ENCODE assay signal across 7 mouse cellular contexts in genomic region chr9:57817220-57817667, GRCm38 (mm10). TPM values are rescaled to one million over a fixed set of nuclear protein-coding genes. Genes with fewer than 3 reads are reported as not detected.
DNase-seq lines count a peak whose midpoint lies in the region; ATAC-seq lines count a peak whose summit lies in the region.

No protein-coding gene starts in this region.

- WGBS in heart, embryonic 11.5 days (ENCODE audit: insufficient replicate concordance), result 5% methylated on average over 6 of the region's 6 CpGs
- 8% methylated on average over 6 of the region's 6 CpGs for WGBS in midbrain, embryonic 16.5 days

- H3K27me3 ChIP-seq in heart, embryonic 11.5 days (ENCODE audit: control insufficient read depth, insufficient read depth, low read length), result no peaks in the 10 kb centered on the region
- no peaks in the 10 kb centered on the region for H3K27me3 ChIP-seq in midbrain, embryonic 16.5 days (ENCODE audit: control insufficient read depth, insufficient read depth, low read depth, low read length)

- 0 out of 2 replicates have a peak overlapping the region, but pooled peaks have one; percentile 6 for H3K4me3 ChIP-seq in heart, embryonic 11.5 days (ENCODE audit: low read depth, low read length)
- no peak overlapping the region for H3K4me3 ChIP-seq in midbrain, embryonic 16.5 days (ENCODE audit: low read depth, low read length)

- H3K4me1 ChIP-seq in heart, embryonic 11.5 days (ENCODE audit: control insufficient read depth, insufficient read depth, low read length), result peaks cover 82% of the 10 kb centered on the region
- peaks cover 39% of the 10 kb centered on the region for H3K4me1 ChIP-seq in midbrain, embryonic 16.5 days (ENCODE audit: control insufficient read depth, insufficient read depth, low read length)

- peak overlapping the region; percentile 80 for H3K27ac ChIP-seq in heart, embryonic 11.5 days (ENCODE audit: low read depth, low read length)
- 0 out of 2 replicates have a peak overlapping the region, but pooled peaks have one; percentile 2 for H3K27ac ChIP-seq in midbrain, embryonic 16.5 days (ENCODE audit: low read length)

- peak overlapping the region; percentile 50 for H3K4me2 ChIP-seq in heart, embryonic 11.5 days
- H3K4me2 ChIP-seq in midbrain, embryonic 16.5 days (ENCODE audit: low read length), result no peak overlapping the region; the same call in 1 of the 2 replicates

- H3K9me3 ChIP-seq in heart, embryonic 11.5 days (replicated peaks; ENCODE audit: control insufficient read depth, low read length), result no peaks in the 10 kb centered on the region
- H3K9me3 ChIP-seq in midbrain, embryonic 16.5 days (replicated peaks; ENCODE audit: control insufficient read depth, low read length, poor library complexity, severe bottlenecking), result no peaks in the 10 kb centered on the region

- 0 out of 2 replicates have a peak overlapping the region, but pooled peaks have one; percentile 31 for H3K9ac ChIP-seq in heart, embryonic 11.5 days (ENCODE audit: low read depth, low read length)
- H3K9ac ChIP-seq in midbrain, embryonic 16.5 days (ENCODE audit: low read depth, low read length), result no peak overlapping the region

- intact Hi-C loops in gastrocnemius, postnatal 36 days (cut with DNase I), result no loop called here

- DNase-seq in embryo, embryonic 10.5 days (ENCODE audit: low spot score), result peak; percentile 72
- peak; percentile 56 for DNase-seq in kidney, postnatal 14 days
- DNase-seq in cerebellum, postnatal 10 days, result no peak
- DNase-seq in thymus, postnatal 0 days (ENCODE audit: low spot score), result no peak
- DNase-seq in gastrocnemius, postnatal 36 days, result no peak

- ATAC-seq in heart, embryonic 11.5 days (replicated peaks; ENCODE audit: insufficient number of reproducible peaks, low FRiP score, low TSS enrichment), result peak; percentile 48; the same call in 1 of the 2 replicates
- peak; percentile 49; the same call in 1 of the 2 replicates for ATAC-seq in midbrain, embryonic 16.5 days

- H3K36me3 ChIP-seq in heart, embryonic 11.5 days (ENCODE audit: control insufficient read depth, insufficient read depth, low read length), result no peaks in the 10 kb centered on the region
- no peaks in the 10 kb centered on the region for H3K36me3 ChIP-seq in midbrain, embryonic 16.5 days (ENCODE audit: control insufficient read depth, insufficient read depth, low read length)

RNA-seq across cellular contexts. Expression of gene Arid3b, which starts 19.3 kb away (rescaled TPM):
- polyA plus RNA-seq in heart, embryonic 11.5 days (2014; fragmentation: Nextera tagmentation; extraction: Ambion mirVana), result 28.0 and 31.7 TPM in 2 replicates
- 6.6 and 9.1 TPM in 2 replicates for polyA plus RNA-seq in midbrain, embryonic 16.5 days (2015; fragmentation: Nextera tagmentation; extraction: Ambion mirVana)
- polyA plus RNA-seq in thymus, postnatal 0 days (2015; fragmentation: Nextera tagmentation; extraction: Ambion mirVana), result 26.2 and 27.3 TPM in 2 replicates
- total RNA-seq in gastrocnemius, postnatal 36 days (2021), result 1 to 10 TPM; 2.4 to 3.5 TPM

RNA-seq across cellular contexts. Expression of gene Clk3, which starts 51.6 kb away (rescaled TPM):
- polyA plus RNA-seq in heart, embryonic 11.5 days (2014; fragmentation: Nextera tagmentation; extraction: Ambion mirVana), result 64.2 and 73.5 TPM in 2 replicates
- 58.8 and 62.9 TPM in 2 replicates for polyA plus RNA-seq in midbrain, embryonic 16.5 days (2015; fragmentation: Nextera tagmentation; extraction: Ambion mirVana)
- 211 and 221 TPM in 2 replicates for polyA plus RNA-seq in thymus, postnatal 0 days (2015; fragmentation: Nextera tagmentation; extraction: Ambion mirVana)
- total RNA-seq in gastrocnemius, postnatal 36 days (2021), result 10 to 100 TPM; 35.9 to 37.7 TPM

Comparison
In these comparisons a context has a peak if more than half of its experiments do, and no peak if none do; other contexts are left out.
1. DNase-seq: peak in embryo, embryonic 10.5 days (single experiment) and kidney, postnatal 14 days (single experiment); none in cerebellum, postnatal 10 days (0 of 2), thymus, postnatal 0 days (single experiment) and gastrocnemius, postnatal 36 days (0 of 2).